Mouse (Mus musculus) heart, embryonic 12.5 days (tissue): ENCODE data around the gene Castor2. TPM values are rescaled to one million over a fixed set of nuclear protein-coding genes. Genes with fewer than 3 reads are reported as not detected.

ENCODE experiments used
- ATAC-seq: fragments of 200-750 bp; cut with Nextera tagmentation; 2 replicates; pipeline ENCODE4 v1.8.0; 2017; ENCODE audit warnings: moderate TSS enrichment, moderate library complexity; ENCODE audit not compliant: insufficient number of reproducible peaks, low FRiP score
- H3K27ac ChIP-seq: fragments of 300-500 bp; sonication (generic); 2 replicates; pipeline ENCODE4 v1.5.1; 2016; ENCODE audit warnings: mild to moderate bottlenecking, moderate library complexity; ENCODE audit not compliant: poor library complexity, severe bottlenecking
- H3K27me3 ChIP-seq: fragments of 300-500 bp; sonication (generic); replicated peaks from 2 replicates; pipeline ENCODE4 v1.6.1; 2016; ENCODE audit warnings: mild to moderate bottlenecking, moderate library complexity
- H3K36me3 ChIP-seq: fragments of 300-500 bp; sonication (generic); 2 replicates; pipeline ENCODE4 v1.6.1; 2016; ENCODE audit warnings: mild to moderate bottlenecking, moderate library complexity
- H3K4me1 ChIP-seq: fragments of 300-500 bp; sonication (generic); replicated peaks from 2 replicates; pipeline ENCODE4 v1.6.1; 2016; ENCODE audit warnings: mild to moderate bottlenecking
- H3K4me2 ChIP-seq: fragments of 300-500 bp; sonication (generic); 2 replicates; pipeline ENCODE4 v1.6.1; 2016; ENCODE audit warnings: mild to moderate bottlenecking, moderate library complexity
- H3K4me3 ChIP-seq: fragments of 300-500 bp; sonication (generic); 2 replicates; pipeline ENCODE4 v1.5.1; 2016; ENCODE audit warnings: mild to moderate bottlenecking
- H3K9ac ChIP-seq: fragments of 300-500 bp; sonication (generic); 2 replicates; pipeline ENCODE4 v1.6.1; 2016; ENCODE audit warnings: mild to moderate bottlenecking, moderate library complexity
- H3K9me3 ChIP-seq: fragments of 300-500 bp; sonication (generic); replicated peaks from 2 replicates; pipeline ENCODE4 v1.6.1; 2016; ENCODE audit warnings: mild to moderate bottlenecking, moderate library complexity
- WGBS: fragments of 180-500 bp; shearing (Covaris S2); methylation state at CpG from one replicate; pipeline ENCODE4 v1.1.7; 2016; 5-methylcytosine and 5-hydroxymethylcytosine counted together
- polyA plus RNA-seq: library from polyadenylated mRNA; unstranded; fragments of >200 nt; fragmentation: Nextera tagmentation; extraction: Ambion mirVana; gene quantifications from 2 replicates; pipeline ENCODE4 v1.2.1, GENCODE M21; 2016

Gene Castor2
- polyA plus RNA-seq, 1 experiment from 2014 or later = 7.5 TPM

DNA sequence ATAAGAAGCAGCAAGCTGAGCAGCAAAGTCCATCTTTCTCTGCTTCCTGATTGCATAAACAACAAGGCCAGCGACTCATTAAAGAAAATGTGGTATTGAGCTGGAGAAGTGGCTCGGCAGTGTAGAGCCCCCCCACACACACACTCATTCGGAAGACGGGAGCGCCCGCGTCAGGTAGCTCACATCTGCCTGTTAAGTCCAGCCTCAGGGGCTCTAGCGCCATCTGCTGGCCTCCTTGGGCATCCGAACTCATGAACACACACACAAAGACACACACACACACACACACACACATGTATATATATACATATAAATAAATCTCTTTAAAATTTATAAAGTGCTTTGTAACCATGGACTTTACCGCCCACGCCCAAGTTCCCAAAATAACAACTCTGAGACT is 23.3 kb upstream of the Castor2 start:
- no peaks in the 10 kb centered on the region for H3K27me3 ChIP-seq
- peaks cover 12% of the 10 kb centered on the region for H3K9me3 ChIP-seq
- H3K27ac ChIP-seq = no peak overlapping the region
- no peak overlapping the region for H3K9ac ChIP-seq
- WGBS = 87% methylated on average over 11 of the region's 11 CpGs
- no peak for ATAC-seq
- H3K4me1 ChIP-seq = 0 out of 2 replicates have a peak, but pooled peaks cover 8% of the 10 kb centered on the region
- no peaks in the 10 kb centered on the region for H3K36me3 ChIP-seq
- no peak overlapping the region for H3K4me3 ChIP-seq
- H3K4me2 ChIP-seq = no peak overlapping the region

DNA sequence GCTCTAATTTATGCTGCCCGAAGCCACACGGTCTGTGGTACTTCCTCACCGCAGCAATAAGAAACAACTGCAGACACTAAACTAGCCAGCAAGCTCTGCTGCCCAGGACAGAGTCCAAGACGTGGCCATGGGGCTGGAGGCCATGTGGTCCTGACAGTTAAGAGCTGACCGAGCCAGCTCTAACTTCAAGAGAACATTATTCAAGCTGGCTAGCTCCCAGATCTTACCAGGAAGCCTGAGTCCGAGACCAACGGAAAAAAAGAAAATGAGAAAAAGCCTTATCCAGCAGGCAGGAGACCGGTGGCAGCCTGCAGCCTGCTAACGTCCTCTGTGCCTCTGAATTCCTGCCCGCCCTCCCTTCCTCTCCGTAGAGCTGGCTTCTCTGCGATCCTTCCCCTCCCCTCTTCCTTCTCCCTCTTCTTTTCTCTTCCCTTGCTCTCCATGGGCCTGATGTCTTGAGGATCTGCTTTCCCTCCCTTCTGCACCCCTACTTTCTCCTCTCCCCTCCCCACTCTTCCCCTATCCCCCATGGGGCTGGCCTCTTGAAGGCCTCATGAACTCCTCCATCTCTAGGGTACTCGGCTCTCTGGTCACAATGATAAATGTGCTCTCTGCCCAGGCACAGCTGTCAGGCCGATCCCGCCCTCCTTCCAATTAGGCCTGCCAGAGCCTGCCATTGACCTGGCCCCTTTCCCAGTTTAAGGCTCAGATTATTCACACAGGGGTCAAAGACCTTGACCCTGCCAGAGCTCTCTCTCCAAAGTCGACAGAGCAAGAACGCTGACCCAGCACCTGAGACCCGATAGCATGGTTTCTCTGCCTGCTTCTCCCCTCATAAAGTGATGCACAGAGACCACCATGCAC is 18.6 kb upstream of the Castor2 start:
- no peak overlapping the region for H3K9ac ChIP-seq
- peak; percentile 58; the same call in 1 of the 2 replicates for ATAC-seq
- H3K4me3 ChIP-seq = no peak overlapping the region
- no peaks in the 10 kb centered on the region for H3K36me3 ChIP-seq
- 0 out of 2 replicates have a peak, but pooled peaks cover 8% of the 10 kb centered on the region for H3K4me1 ChIP-seq
- H3K9me3 ChIP-seq = peaks cover 6% of the 10 kb centered on the region
- 35% methylated on average over 18 of the region's 18 CpGs for WGBS
- no peak overlapping the region; the same call in 1 of the 2 replicates for H3K27ac ChIP-seq
- no peaks in the 10 kb centered on the region for H3K27me3 ChIP-seq
- H3K4me2 ChIP-seq = peak overlapping the region; percentile 18; the same call in 1 of the 2 replicates

DNA sequence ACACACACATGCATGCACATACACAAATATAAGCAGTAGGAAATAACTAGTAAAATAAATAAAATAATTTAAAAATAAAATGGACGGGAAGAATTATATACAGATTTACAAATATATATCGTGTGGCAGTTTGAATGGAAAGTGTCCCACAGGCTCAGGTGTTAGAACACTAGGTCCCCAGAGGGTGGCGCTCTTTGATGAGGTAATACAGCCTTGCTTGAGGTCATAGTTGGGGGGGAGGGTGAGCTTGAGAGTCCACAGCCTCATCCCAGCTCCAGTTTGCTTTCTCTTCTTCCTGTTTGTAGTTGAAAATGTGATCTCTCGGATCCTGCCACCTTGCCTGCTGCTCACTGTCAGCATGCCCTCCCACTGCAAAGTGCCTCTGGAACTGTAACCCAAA is 14.3 kb upstream of the Castor2 start:
- Histone ChIP-seq H3K27me3 (no peaks in the 10 kb centered on the region), H3K36me3 (no peaks in the 10 kb centered on the region), H3K27ac (no peak overlapping the region), H3K4me3 (no peak overlapping the region), H3K4me2 (no peak overlapping the region), H3K9me3 (no peaks in the 10 kb centered on the region), H3K4me1 (peaks cover 13% of the 10 kb centered on the region; the same call in 1 of the 2 replicates), H3K9ac (no peak overlapping the region)
- WGBS = 71% methylated on average over 4 of the region's 4 CpGs
- ATAC-seq = no peak

DNA sequence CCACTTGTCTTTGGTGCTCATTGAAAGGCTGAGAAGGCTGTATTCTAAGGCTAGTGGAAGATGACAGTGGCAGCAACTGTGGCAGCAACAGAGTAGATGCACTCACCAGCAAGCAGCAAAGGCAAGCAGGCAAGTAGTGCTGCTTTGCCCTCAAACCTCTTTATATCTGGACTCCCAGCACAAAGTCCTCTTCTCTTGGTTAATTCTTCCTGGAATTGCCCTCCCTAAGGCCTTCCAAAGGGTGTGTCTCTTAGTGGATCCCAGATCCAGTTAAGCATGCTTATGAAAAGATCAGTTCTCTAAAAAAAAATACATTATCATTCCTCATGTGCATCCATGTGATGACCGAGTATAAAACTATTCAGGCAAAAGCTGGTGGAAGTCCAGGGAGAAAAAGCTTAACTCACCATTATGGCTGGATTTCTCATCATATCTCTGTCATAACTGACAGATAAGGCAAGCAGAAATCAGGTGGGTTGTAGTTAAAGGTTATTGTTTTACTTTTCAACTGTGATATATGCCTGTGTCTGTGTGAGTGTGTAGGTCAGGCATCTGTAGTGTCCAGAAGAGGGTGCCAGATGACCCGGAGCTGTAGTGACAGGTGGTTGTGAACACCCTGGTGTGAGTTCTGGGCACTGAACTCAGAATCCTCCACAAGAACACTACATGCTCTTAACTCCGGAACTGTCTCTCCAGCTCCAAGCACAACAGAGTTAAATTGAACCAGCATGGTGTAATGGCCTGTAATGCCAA is 13.4 kb upstream of the Castor2 start:
- Histone ChIP-seq H3K4me2 (no peak overlapping the region), H3K4me3 (no peak overlapping the region), H3K27me3 (no peaks in the 10 kb centered on the region), H3K27ac (no peak overlapping the region), H3K4me1 (peaks cover 6% of the 10 kb centered on the region; the same call in 1 of the 2 replicates), H3K9me3 (no peaks in the 10 kb centered on the region), H3K9ac (no peak overlapping the region), H3K36me3 (no peaks in the 10 kb centered on the region)
- ATAC-seq = no peak
- 77% methylated on average over 3 of the region's 3 CpGs for WGBS

DNA sequence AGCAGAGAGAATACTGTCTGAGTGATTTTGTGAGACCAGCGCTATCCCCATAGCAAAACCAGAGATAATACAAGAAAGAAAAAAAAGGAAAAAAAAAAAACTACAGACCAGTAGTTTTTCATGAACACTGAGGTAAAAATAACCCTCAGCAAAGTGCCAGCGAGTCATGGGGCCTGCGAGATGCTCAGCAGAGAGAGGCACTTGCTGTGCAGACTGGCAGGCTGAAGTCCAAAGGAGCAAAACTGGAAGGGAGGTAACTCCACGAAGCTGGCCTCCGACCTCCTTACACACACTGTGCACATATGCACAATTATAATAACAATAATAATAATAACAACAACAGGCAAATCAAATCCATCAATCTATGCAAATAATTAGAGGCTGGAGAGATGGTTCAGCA is 12.3 kb upstream of the Castor2 start:
- no peaks in the 10 kb centered on the region for H3K36me3 ChIP-seq
- H3K4me2 ChIP-seq = no peak overlapping the region
- no peak overlapping the region for H3K27ac ChIP-seq
- H3K9me3 ChIP-seq = peaks cover 10% of the 10 kb centered on the region
- ATAC-seq = no peak
- H3K4me3 ChIP-seq = no peak overlapping the region
- H3K4me1 ChIP-seq = peaks cover 5% of the 10 kb centered on the region; the same call in 1 of the 2 replicates
- H3K9ac ChIP-seq = no peak overlapping the region
- no peaks in the 10 kb centered on the region for H3K27me3 ChIP-seq
- WGBS = 49% methylated on average over 5 of the region's 5 CpGs

DNA sequence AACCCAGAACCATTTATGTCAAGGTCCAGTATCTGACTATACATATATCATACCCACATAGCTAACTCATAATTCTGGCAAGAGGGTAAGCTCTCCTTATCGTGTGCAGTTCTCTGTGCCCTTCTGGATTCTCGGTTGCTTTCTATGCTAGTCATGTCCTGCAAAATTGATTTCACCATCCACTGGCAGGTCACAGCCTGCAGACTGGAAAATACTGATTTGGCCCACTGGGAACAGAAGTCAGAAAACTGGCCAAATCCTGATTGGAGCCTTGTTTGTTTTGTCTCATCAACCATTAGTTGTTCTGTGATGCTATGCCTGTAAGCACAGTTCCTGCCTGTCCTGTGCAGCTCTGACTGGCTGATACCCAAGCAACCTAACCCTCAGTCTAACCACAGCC is 3.7 kb upstream of the Castor2 start:
- H3K27me3 ChIP-seq = no peaks in the 10 kb centered on the region
- WGBS = 75% methylated on average over 2 of the region's 2 CpGs
- H3K27ac ChIP-seq = no peak overlapping the region
- H3K4me1 ChIP-seq = peaks cover 14% of the 10 kb centered on the region; the same call in 1 of the 2 replicates
- H3K9ac ChIP-seq = no peak overlapping the region
- ATAC-seq = no peak
- no peak overlapping the region for H3K4me2 ChIP-seq
- peaks cover 18% of the 10 kb centered on the region for H3K9me3 ChIP-seq
- H3K36me3 ChIP-seq = no peaks in the 10 kb centered on the region
- H3K4me3 ChIP-seq = no peak overlapping the region

DNA sequence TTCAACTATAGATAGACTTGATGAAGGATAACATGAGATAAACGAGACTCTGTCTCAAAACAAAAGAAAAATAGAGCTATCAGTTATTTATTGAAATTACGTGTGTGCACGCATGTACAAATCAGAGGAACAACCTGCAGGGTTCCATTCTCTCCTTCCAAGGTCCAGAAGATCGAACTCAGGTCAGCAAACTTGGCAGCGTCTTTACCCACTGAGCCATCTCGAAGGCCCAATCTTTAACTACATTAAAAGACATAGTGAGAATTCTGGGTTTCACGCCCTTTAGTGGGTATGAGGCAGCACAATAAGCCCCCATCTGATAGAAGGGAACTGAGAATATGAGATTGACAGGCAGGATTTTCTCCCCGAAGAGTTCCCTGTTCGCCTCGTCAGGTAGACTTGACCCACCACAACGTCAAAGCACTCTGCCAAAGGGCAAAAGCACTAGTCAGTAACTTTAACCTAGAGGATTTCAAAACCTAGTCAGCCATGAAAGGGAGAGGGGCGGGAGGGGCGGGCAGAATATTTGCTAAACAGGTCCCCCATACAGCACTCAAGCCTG is 1.1 kb upstream of the Castor2 start:
- no peak for ATAC-seq
- Histone ChIP-seq H3K4me1 (peaks cover 39% of the 10 kb centered on the region), H3K9ac (peak overlapping the region; percentile 89), H3K27me3 (no peaks in the 10 kb centered on the region), H3K4me3 (peak overlapping the region; percentile 87), H3K36me3 (no peaks in the 10 kb centered on the region), H3K27ac (no peak overlapping the region), H3K9me3 (peaks cover 7% of the 10 kb centered on the region; the same call in 1 of the 2 replicates), H3K4me2 (peak overlapping the region; percentile 94)
- 46% methylated on average over 13 of the region's 13 CpGs for WGBS

DNA sequence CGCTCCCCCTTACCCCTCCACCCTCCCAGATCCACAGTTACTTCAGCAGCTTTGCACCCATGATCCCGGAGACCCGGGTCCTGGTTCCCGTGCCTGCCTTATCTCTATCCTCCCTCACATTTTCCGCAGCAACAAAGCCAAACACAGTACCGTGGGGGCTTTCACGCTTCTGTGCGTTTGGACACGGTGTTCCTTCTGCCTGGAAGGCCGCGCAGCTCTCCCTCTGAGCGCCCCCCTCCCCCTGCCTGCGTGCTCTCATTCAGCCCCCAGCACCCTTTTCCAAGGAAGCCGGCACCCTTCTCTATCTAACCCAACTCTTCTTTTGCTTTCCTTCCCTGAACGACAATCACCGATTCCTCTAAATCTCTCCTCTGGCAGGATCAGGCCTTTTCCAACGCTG is 535 bp upstream of the Castor2 start:
- peak; percentile 47 for ATAC-seq
- H3K9me3 ChIP-seq = peaks cover 7% of the 10 kb centered on the region; the same call in 1 of the 2 replicates
- WGBS = 0% methylated on average over 17 of the region's 17 CpGs

DNA sequence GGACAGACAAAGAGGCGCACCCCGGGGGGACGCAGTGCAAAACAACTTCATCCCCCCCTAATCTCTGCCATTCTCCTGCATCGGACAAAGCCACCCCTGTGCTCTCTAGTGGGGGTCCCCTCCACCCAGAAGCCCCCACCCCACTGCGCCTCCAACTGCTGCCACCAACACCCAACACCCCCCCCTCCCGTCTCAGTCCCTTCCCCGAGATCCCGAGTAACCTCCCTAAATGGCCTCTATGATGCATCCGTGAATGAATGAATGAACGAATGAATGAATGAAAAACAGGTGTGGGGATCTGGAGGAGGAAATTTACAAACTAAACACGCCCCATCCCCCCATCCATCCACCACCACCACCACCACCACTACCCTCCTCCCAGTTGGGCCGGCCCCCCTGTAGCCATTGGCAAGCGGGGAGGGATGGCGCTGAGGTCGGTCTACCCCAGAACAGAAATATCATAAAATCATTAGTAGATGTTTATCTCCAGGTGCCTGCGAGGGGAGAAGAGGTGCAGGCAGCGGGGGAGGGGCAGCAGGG is 791 bp downstream of the Castor2 start:
- no peaks in the 10 kb centered on the region for H3K36me3 ChIP-seq
- no peak overlapping the region for H3K27ac ChIP-seq
- peak overlapping the region; percentile 89 for H3K9ac ChIP-seq
- H3K27me3 ChIP-seq = no peaks in the 10 kb centered on the region
- peaks cover 43% of the 10 kb centered on the region for H3K4me1 ChIP-seq
- peak overlapping the region; percentile 87 for H3K4me3 ChIP-seq
- H3K9me3 ChIP-seq = peaks cover 7% of the 10 kb centered on the region; the same call in 1 of the 2 replicates
- no peak for ATAC-seq
- WGBS = 3% methylated on average over 17 of the region's 17 CpGs
- peak overlapping the region; percentile 94 for H3K4me2 ChIP-seq

More for the DNA sequence above, 535 bp upstream of the Castor2 start:
- Histone ChIP-seq H3K4me3 (peak overlapping the region; percentile 87), H3K27ac (peak overlapping the region; percentile 39; the same call in 1 of the 2 replicates), H3K27me3 (no peaks in the 10 kb centered on the region), H3K4me2 (peak overlapping the region; percentile 94), H3K36me3 (no peaks in the 10 kb centered on the region), H3K9ac (peak overlapping the region; percentile 89), H3K4me1 (peaks cover 43% of the 10 kb centered on the region)

DNA sequence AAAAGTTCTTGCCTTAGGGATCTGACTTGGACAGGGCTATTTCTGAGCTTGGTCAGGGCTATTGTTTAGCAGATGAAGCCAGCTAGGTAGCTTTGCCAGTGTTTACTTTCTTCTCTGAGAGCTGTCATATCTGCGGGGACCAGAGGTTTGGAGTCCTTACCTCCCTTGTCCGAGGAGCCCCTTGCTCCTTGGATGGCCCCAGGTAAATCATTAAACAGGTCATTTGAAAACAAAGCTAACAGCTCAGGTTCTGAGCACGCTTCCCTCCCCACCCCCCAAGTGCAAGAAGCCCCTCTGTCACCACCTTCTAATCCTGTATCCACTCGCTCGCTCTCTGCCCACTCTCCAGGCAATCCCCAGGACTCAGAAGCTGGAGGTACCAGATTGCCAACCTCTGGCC is 1.8 kb downstream of the Castor2 start:
- Histone ChIP-seq H3K4me2 (peak overlapping the region; percentile 20; the same call in 1 of the 2 replicates), H3K27me3 (no peaks in the 10 kb centered on the region), H3K9ac (no peak overlapping the region), H3K27ac (no peak overlapping the region), H3K4me1 (peaks cover 43% of the 10 kb centered on the region), H3K4me3 (no peak overlapping the region), H3K36me3 (peaks cover 2% of the 10 kb centered on the region; the same call in 1 of the 2 replicates), H3K9me3 (peaks cover 7% of the 10 kb centered on the region; the same call in 1 of the 2 replicates)
- 66% methylated on average over 5 of the region's 5 CpGs for WGBS
- no peak for ATAC-seq
